Mouse (Mus musculus) hindbrain, embryonic 11.5 days (tissue): Measurements from ENCODE around the gene Ist1. TPM values are rescaled to one million over a fixed set of nuclear protein-coding genes. Genes with fewer than 3 reads are reported as not detected.

Experiments
- ATAC-seq: fragments of 200-750 bp; cut with Nextera tagmentation; 2 replicates; pipeline ENCODE4 v1.8.0; 2017; ENCODE audit warnings: mild to moderate bottlenecking, moderate TSS enrichment, moderate library complexity; ENCODE audit not compliant: low FRiP score
- DNase-seq: peaks from one replicate; pipeline ENCODE4 v3.0.0-alpha.2; 2015; ENCODE audit warnings: low spot score
- H3K27ac ChIP-seq: fragments of 300-500 bp; sonication (generic); 2 replicates; pipeline ENCODE4 v1.5.1; 2014; ENCODE audit warnings: mild to moderate bottlenecking, low read depth, low read length
- H3K27me3 ChIP-seq: fragments of 300-500 bp; sonication (generic); 2 replicates; pipeline ENCODE4 v1.6.1; 2014; ENCODE audit warnings: mild to moderate bottlenecking, low read length, moderate library complexity, mixed read lengths; ENCODE audit not compliant: control insufficient read depth, insufficient read depth
- H3K36me3 ChIP-seq: fragments of 300-500 bp; sonication (generic); 2 replicates; pipeline ENCODE4 v1.6.1; 2014; ENCODE audit warnings: mild to moderate bottlenecking, low read length, moderate library complexity, mixed read lengths; ENCODE audit not compliant: control insufficient read depth, insufficient read depth
- H3K4me1 ChIP-seq: fragments of 300-500 bp; sonication (generic); replicated peaks from 2 replicates; pipeline ENCODE4 v1.6.1; 2014; ENCODE audit warnings: low read length, mixed read lengths; ENCODE audit not compliant: control insufficient read depth, insufficient read depth
- H3K4me2 ChIP-seq: fragments of 300-500 bp; sonication (generic); replicated peaks from 2 replicates; pipeline ENCODE4 v1.6.1; 2014; ENCODE audit warnings: mild to moderate bottlenecking, low read depth, low read length
- H3K4me3 ChIP-seq: fragments of 300-500 bp; sonication (generic); 2 replicates; pipeline ENCODE4 v1.5.1; 2014; ENCODE audit warnings: low read depth, low read length
- H3K9ac ChIP-seq: fragments of 300-500 bp; sonication (generic); 2 replicates; pipeline ENCODE4 v1.6.1; 2014; ENCODE audit warnings: low read depth, low read length
- H3K9me3 ChIP-seq: fragments of 300-500 bp; sonication (generic); 2 replicates; pipeline ENCODE4 v1.6.1; 2016; ENCODE audit warnings: low read length; ENCODE audit not compliant: control insufficient read depth
- WGBS: fragments of 180-500 bp; shearing (Covaris S2); extraction: QIAGEN DNeasy Blood & Tissue Kit; methylation state at CpG from one replicate; pipeline ENCODE4 v1.1.7; 2014; 5-methylcytosine and 5-hydroxymethylcytosine counted together
- polyA plus RNA-seq: library from polyadenylated mRNA; unstranded; fragments of >200 nt; fragmentation: Nextera tagmentation; extraction: Ambion mirVana; gene quantifications from 2 replicates; pipeline ENCODE4 v1.2.1, GENCODE M21; 2014

Gene Ist1
- polyA plus RNA-seq, 1 experiment from 2014 or later = 199 TPM

DNA sequence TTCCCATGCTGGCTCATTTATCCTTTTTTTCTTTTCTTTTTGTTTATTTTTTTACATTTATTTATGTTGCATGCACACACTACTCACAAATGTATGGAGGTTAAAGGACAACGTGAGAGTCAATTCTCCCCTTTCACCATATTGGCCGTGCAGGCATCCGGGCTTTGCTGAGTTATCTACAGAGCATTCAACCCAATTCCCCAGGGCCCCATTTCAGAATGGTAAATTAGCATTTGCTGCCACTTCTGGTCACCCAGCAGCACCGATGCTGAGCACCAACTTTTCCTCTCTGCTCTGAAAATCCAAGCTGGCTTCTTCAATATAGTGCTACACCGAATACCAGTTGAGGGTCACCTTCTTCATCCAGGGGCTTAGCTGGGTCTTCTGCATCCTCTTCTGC, 54.2 kb downstream of the Ist1 start:
- ATAC-seq (no peak), DNase-seq (no peak)
- WGBS = 83% methylated on average over 5 of the region's 5 CpGs
- no peak overlapping the region for H3K4me3 ChIP-seq
- no peak overlapping the region for H3K9ac ChIP-seq
- no peaks in the 10 kb centered on the region for H3K36me3 ChIP-seq
- no peaks in the 10 kb centered on the region for H3K9me3 ChIP-seq
- H3K4me2 ChIP-seq = no peak overlapping the region
- no peak overlapping the region for H3K27ac ChIP-seq
- H3K4me1 ChIP-seq = no peaks in the 10 kb centered on the region
- H3K27me3 ChIP-seq = no peaks in the 10 kb centered on the region

GRCm38 (mm10) chr8:109635146-109635545, 57.9 kb downstream of the Ist1 start:
- no peak overlapping the region for H3K27ac ChIP-seq
- no peak overlapping the region for H3K9ac ChIP-seq
- ATAC-seq (no peak), DNase-seq (no peak)
- H3K4me1 ChIP-seq = no peaks in the 10 kb centered on the region
- H3K4me2 ChIP-seq = no peak overlapping the region
- H3K9me3 ChIP-seq = no peaks in the 10 kb centered on the region
- H3K27me3 ChIP-seq = no peaks in the 10 kb centered on the region
- 93% methylated on average over 8 of the region's 8 CpGs for WGBS
- H3K4me3 ChIP-seq = no peak overlapping the region
- no peaks in the 10 kb centered on the region for H3K36me3 ChIP-seq

- Histone ChIP-seq H3K9ac (no peak overlapping the region), H3K27me3 (no peaks in the 10 kb centered on the region), H3K4me3 (no peak overlapping the region), H3K36me3 (no peaks in the 10 kb centered on the region), H3K4me1 (no peaks in the 10 kb centered on the region), H3K4me2 (no peak overlapping the region), H3K27ac (no peak overlapping the region), H3K9me3 (no peaks in the 10 kb centered on the region)
- DNase-seq = no peak
- WGBS = 79% methylated on average over 5 of the region's 5 CpGs
- no peak for ATAC-seq
These were observed 60.6 kb downstream of the Ist1 start for GRCm38 (mm10) chr8:109632498-109632897.

DNA sequence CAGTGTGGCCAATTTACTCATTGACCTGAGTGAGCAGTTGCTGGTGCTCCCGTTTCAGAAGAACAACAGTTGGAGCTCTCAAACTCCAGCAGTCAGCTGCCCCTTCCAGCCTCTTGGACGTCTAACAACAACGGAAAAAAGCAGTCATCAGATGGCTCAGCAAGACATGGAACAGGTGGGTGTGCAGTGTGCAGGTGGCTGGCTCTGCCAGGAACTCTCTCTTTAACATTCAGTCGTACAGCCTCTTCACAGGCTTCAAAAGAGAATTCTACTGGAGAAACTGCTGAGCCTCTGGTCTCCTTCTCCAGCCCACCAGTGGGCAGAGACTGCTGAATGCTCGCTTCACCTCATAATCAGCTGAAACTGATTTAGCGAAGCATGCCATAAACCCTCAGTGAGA, 64.4 kb downstream of the Ist1 start:
- Histone ChIP-seq H3K4me2 (no peak overlapping the region), H3K4me1 (no peaks in the 10 kb centered on the region), H3K9me3 (no peaks in the 10 kb centered on the region), H3K36me3 (no peaks in the 10 kb centered on the region), H3K4me3 (no peak overlapping the region), H3K27ac (no peak overlapping the region), H3K9ac (no peak overlapping the region), H3K27me3 (no peaks in the 10 kb centered on the region)
- WGBS = 72% methylated on average over 6 of the region's 6 CpGs
- ATAC-seq = no peak
- DNase-seq = no peak

Other genes starting within 250 kb of the Ist1 start
- 2.9 and 4.7 TPM in 2 replicates for gene Pmfbp1, start 199.2 kb downstream of the Ist1 start, polyA plus RNA-seq
- gene Dhx38, start 127.4 kb downstream of the Ist1 start, polyA plus RNA-seq = 14.9 and 19.5 TPM in 2 replicates
- gene Txnl4b, start 127.4 kb downstream of the Ist1 start, polyA plus RNA-seq = 31.5 and 33.2 TPM in 2 replicates
- gene Hp, start 114.1 kb downstream of the Ist1 start, polyA plus RNA-seq = 0.81 and 1.7 TPM in 2 replicates
- 34.4 and 36.3 TPM in 2 replicates for gene Dhodh, start 84.6 kb downstream of the Ist1 start, polyA plus RNA-seq
- gene Pkd1l3, start 78.7 kb downstream of the Ist1 start, polyA plus RNA-seq = 0.27 and 0.69 TPM in 2 replicates
- 53.0 and 59.1 TPM in 2 replicates for gene Zfp821, start 12.3 kb upstream of the Ist1 start, polyA plus RNA-seq
- gene Atxn1l, start 44.5 kb upstream of the Ist1 start, polyA plus RNA-seq = 5.9 and 6.0 TPM in 2 replicates
- 33.8 and 44.4 TPM in 2 replicates for gene Ap1g1, start 85.3 kb upstream of the Ist1 start, polyA plus RNA-seq
- 3.4 and 5.1 TPM in 2 replicates for gene Phlpp2, start 175.3 kb upstream of the Ist1 start, polyA plus RNA-seq